Mouse (Mus musculus): ENCODE results near the gene Nup62cl. TPM values are rescaled to one million over a fixed set of nuclear protein-coding genes. Genes with fewer than 3 reads are reported as not detected.

Nup62cl gene
- not detected for polyA plus RNA-seq (2017; shearing (Covaris generic))

- peak; percentile 87 for ATAC-seq
These were observed at the start of gene Nup62cl, which contains the start of gene Pih1h3b for GRCm38 (mm10) chrX:140062135-140062975. TSS of gene Nup62cl (minus strand) at chrX:140062712. TSS of gene Pih1h3b (plus strand) at chrX:140062879.

DNA sequence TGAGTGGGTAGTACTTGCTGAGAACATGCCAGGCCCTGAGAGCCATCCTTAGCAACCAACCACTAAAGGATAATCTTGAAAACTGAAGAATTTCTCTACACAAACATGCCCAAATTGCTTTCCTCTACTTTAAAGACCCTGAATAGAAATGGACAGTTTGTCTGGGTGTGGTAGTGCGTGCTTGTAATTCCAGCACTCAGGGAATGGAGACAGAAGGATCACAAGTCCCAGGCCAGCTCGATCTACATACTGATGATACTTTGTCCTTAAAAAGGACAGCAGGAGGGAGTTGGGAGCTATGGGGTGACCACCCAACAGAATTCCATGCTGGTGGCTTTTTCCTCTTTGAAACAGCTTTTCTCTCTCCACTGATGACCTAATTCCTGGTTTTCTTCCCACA, 31.6 kb upstream of the Nup62cl start:
- no peak for ATAC-seq

GRCm38 (mm10) chrX:140082535-140082934, 20.0 kb upstream of the Nup62cl start:
- ATAC-seq: no peak

- ATAC-seq: no peak
These were observed 1.3 kb downstream of the Nup62cl start for GRCm38 (mm10) chrX:140060886-140061874.

DNA sequence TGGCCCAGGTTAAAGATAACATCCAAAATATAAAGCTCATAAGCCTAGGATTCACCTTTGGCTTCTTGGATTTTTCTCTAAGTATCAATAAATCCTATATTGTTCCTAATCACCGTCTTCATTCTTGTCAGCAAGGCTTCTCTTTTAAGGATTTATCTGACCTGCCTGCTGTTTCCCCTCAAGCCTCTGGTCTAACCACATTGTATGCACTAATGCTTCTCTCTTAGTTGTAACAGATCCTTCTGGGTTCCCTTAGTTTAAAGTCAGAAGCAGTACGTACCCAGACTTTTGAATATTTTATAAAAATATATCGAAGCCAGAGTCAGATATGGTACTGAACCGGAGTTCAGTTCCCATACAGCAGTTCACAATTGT, 63.8 kb downstream of the Nup62cl start:
- ATAC-seq: no peak

- peak; percentile 100 for ATAC-seq
These were observed 64.5 kb downstream of the Nup62cl start, which contains the start of gene Rbm41 for GRCm38 (mm10) chrX:139997740-139998690. TSS of gene Rbm41 (minus strand) at chrX:139998595.

- no peak for ATAC-seq
These were observed 80.4 kb downstream of the Nup62cl start for GRCm38 (mm10) chrX:139982115-139982514.

Other genes starting within 250 kb of the Nup62cl start
- gene Morc4, start 191.0 kb downstream of the Nup62cl start, polyA plus RNA-seq (2017; shearing (Covaris generic)): under 1 TPM in 1 of 2 experiments, not detected in 1; 0.20 TPM
- gene Rbm41, start 64.1 kb downstream of the Nup62cl start, polyA plus RNA-seq (2017; shearing (Covaris generic)): 1 to 10 TPM; 8.4 to 8.6 TPM
- under 1 TPM in 1 of 2 experiments, not detected in 1; 0.22 TPM for gene Pih1h3b, start 167 bp upstream of the Nup62cl start, polyA plus RNA-seq (2017; shearing (Covaris generic))

Measured in activated CD4-positive, CD25-positive, alpha-beta regulatory T cell, adult 4 months (primary cell).